Mouse (Mus musculus) liver, adult 2 months (tissue): ENCODE measurements around the gene Trpv4.

ENCODE experiments used
- CTCF ChIP-seq: fragments of 200-500 bp; IDR thresholded peaks from 2 replicates; pipeline ENCODE4 v1.5.1; 2011; ENCODE audit warnings: low read depth, low read length, control low read depth
- POLR2A ChIP-seq: fragments of 200-500 bp; IDR thresholded peaks from 2 replicates; pipeline ENCODE4 v1.6.1; 2011; ENCODE audit warnings: low read length, control low read depth; ENCODE audit not compliant: insufficient read depth; ENCODE audit errors: extremely low read depth

GRCm38 (mm10) chr5:114588416-114588815, 69.8 kb downstream of the Trpv4 start:
- no peak for TF ChIP-seq POLR2A
- TF ChIP-seq CTCF: no peak
